Mouse (Mus musculus): Measurements from ENCODE around the gene Chchd1. TPM values are rescaled to one million over a fixed set of nuclear protein-coding genes. Genes with fewer than 3 reads are reported as not detected.
A peak's percentile ranks its signal among the peaks of the same experiment; 100 is the strongest.

Gene Chchd1
- total RNA-seq, 2 experiments from 2014 or later: 45.9 to 51.8 TPM

DNA sequence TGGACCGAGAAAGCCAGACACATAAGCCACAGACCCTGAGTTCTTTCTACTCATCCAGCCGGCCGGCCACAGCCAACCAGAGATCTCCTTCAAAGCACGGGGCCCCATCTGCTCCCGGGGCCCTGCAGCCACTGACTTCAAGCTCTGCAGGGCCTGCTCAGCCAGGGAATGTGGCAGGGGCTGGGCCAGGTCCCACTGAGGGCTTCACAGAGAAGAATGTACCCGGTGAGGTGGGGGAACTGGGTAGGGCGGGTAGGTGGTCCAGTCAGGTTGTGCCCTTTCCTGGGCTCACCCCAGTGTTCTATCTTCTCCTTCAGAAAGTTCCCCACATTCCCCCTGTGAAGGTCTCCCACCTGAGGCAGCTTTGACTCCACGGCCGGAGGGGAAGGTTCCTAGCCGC lies 15.6 kb downstream of the Chchd1 start:
- no peak for DNase-seq (ENCODE audit: low spot score in 2 of 2)
- intact Hi-C loops (cut with DNase I): no loop called here

DNA sequence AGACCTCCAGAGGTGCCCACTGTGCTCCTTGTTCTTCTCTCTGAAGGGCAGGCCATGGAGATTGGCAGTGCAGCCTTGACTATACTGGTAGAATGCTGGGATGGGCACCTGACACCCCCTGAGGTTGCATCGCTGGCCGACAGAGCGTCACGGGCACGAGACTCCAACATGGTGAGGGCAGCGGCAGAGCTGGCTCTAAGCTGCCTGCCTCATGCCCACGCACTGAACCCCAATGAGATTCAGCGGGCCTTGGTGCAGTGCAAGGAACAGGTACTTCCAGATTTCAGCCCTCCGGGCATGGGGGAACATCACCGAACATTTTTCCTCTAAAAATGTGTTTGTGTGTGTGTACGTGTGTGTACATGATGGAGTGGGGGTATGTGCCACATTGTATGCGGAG lies 17.0 kb downstream of the Chchd1 start:
- no peak for DNase-seq (ENCODE audit: low spot score in 2 of 2)

DNA sequence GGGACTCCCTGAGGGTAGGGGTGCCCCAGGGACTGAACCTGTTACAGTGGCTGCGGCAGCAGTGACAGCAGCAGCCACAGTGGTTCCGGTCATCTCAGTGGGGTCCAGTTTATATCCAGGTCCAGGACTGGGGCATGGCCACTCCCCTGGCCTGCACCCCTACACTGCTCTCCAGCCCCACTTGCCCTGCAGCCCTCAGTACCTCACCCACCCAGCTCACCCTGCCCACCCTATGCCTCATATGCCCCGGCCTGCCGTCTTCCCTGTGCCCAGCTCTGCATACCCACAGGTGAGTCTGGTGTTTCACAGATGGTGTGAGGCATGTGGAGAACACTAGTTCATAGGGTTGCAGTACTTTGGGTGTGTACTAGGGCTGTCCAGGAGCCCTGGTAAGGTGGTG lies 18.6 kb downstream of the Chchd1 start:
- intact Hi-C loops (cut with DNase I): no loop called here
- DNase-seq (ENCODE audit: low spot score in 2 of 2): no peak

More for the DNA sequence above, 17.0 kb downstream of the Chchd1 start:
- intact Hi-C loops (cut with DNase I): no loop called here

DNA sequence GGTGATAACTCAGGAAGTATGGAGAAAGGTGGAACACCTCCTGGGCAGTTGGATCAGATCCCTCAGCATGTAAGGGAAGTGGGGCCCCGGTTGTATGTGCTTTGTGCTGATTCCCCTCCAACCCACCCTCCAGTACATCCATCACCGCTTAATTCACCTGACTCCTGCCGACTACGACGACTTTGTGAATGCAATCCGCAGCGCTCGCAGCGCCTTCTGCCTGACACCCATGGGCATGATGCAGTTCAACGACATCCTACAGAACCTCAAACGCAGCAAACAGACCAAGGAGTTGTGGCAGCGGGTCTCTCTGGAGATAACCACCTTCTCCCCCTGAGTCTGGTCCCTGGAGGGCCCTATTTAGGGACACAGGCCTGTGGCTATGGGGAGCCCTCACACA lies 20.2 kb downstream of the Chchd1 start:
- intact Hi-C loops (cut with DNase I): no loop called here
- no peak for DNase-seq (ENCODE audit: low spot score in 2 of 2)

DNA sequence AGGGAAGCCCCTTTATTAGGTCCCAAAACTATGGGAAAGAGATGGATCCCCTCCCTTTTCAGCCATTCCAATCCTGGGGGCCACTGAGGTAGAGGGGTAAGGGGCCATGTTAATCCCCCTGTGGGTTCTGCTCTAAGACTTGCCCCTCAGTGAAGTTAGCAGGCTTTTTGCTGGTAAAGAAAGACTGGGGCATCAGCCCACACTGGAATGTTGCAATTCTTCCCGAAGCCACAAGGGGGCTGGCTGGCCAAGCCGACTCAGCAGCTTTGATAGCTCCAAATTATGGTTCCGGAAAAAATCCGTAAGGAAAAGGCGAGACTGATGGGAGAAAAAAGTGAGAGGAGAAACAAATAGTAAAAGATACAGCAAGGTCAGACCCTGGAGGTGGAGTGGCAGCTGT lies 21.2 kb downstream of the Chchd1 start:
- peak; percentile 70 to 78 for DNase-seq (ENCODE audit: low spot score in 2 of 2)
- intact Hi-C loops (cut with DNase I): no loop called here

DNA sequence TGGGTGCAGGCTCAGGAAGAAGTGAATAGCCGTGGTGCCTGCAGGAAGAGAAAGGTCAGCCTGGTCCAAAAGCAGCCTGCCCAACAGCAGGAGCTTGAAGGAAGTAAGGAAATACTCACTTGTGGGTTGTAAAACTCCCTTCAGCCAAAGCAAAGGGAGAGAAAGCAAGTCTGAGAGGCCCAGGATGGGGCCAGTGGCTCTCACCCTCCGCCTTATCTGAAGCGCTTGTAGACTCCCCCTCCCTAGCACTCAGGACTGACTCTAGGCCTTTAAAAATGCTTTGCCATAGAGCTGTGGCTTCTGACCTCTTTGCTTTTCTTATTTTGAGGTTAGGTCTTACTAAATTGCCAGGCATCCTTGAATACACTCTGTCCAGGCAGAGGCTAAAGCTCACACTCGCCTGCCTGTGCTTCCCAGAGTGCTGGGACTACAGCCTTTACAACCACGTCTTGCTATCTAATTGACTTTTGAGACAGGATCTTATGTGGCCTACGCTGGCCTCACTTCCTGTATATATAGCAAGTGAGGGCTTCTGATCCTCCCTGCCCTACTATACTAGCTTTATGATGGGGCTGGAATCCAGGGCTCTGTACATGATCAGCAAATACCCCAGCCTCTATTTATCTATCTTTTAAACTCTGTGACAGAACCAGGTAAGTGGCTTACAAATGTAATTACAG lies 23.0 kb downstream of the Chchd1 start:
- intact Hi-C loops (cut with DNase I): no loop called here
- no peak for DNase-seq (ENCODE audit: low spot score in 2 of 2)

DNA sequence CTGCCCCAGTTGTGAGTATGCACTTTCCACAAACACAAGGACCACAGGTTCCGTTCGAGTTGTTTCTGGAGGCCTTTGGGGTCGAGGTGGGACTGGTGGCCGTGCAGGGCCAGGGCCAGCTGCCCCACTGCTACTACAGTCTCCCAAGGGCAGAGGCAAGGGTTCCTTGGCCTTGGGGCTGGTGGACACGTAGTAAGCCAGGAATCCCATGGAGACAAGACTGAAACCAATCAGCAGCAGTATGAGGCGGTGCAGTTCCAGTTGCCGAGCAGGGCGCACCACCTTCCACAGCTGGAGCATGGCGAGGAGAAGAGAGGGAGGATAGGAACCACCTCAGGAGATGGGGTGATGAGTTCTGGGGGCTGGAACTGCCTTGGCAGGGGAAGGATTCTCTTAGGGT lies 27.1 kb downstream of the Chchd1 start:
- intact Hi-C loops (cut with DNase I): loop anchor here (5.0 kb wide), 1 partner anchor 287 kb away; no protein-coding TSS in a partner anchor
- DNase-seq (ENCODE audit: low spot score in 2 of 2): no peak

DNA sequence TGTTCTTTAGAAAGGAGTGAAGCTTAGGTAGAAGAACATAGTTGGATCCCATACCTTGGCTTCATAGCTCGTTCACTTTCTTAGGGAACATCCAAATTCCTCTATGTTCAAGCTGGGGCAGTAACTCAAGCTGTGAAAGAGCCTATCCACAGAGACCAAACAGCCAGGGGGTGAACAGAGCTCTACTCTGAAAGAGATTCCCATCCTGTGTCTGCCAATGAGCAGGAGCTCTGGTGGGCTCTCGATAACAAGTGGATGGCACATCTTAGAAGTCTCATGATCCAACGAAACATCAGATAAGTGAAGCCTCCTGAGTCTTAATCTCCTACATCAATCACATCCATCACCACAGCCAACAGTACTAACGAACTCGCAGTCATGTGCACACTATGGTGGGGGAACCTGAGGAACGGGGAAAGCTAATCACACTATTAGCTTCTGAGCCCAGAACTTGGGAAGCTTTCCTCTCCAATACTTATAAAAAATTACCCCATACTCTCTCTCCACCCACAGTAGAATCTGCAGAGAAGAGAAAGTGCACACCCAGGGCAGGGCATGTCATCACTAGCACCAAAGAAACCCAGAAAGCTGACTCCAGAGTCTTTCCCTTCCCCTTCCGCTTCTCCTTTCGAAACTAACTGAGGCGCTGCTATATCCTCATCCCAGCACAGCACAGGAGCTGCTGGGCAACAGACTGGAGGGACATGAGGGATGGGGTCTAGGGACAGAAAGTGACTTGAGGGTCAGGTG lies 28.2 kb downstream of the Chchd1 start:
- no peak for DNase-seq (ENCODE audit: low spot score in 2 of 2)
- intact Hi-C loops (cut with DNase I): loop anchor here (5.0 kb wide), 1 partner anchor 286 kb away; no protein-coding TSS in a partner anchor

DNA sequence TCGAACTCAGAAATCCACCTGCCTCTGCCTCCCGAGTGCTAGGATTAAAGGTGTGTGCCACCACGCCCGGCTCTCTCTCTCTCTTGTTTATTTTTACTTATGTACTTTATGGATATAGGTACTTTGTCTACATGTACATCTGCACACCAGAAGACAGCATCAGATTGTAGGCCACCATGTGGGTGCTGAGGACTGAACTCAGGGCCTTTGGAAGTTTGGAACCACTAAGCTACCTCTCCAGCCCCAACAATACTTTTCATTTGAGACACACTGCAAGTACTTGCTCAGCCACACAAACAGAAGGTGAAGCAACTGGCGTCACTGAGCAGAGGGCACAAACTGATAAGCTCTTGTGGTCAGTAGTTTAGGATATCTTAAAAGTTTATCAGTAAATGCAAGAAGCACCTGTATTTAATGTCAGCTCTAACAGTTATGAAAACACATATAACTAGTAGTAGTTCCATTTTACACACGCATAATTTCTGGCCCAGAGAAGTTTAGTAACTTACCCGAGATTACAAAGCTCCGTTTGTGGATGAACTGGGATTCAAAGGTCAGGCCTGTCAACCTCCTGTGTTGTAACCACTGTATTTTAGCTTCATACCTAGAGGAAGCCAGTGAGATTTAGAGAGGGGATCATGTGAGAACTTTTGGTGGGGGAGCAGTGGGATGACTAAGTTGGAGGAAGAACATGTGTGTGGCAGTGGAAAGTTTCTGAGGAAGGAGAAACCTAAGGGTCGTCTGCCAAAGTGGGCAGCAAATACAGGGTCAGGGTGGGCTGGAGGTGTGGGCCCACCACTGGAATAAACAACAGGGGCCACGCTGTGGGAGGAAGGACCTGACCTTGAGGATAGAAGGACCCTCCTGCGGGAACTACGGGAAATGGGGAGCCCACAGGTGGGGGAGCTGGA lies 30.5 kb downstream of the Chchd1 start:
- DNase-seq (ENCODE audit: low spot score in 2 of 2): no peak
- intact Hi-C loops (cut with DNase I): loop anchor here (5.0 kb wide), 1 partner anchor 284 kb away; no protein-coding TSS in a partner anchor

DNA sequence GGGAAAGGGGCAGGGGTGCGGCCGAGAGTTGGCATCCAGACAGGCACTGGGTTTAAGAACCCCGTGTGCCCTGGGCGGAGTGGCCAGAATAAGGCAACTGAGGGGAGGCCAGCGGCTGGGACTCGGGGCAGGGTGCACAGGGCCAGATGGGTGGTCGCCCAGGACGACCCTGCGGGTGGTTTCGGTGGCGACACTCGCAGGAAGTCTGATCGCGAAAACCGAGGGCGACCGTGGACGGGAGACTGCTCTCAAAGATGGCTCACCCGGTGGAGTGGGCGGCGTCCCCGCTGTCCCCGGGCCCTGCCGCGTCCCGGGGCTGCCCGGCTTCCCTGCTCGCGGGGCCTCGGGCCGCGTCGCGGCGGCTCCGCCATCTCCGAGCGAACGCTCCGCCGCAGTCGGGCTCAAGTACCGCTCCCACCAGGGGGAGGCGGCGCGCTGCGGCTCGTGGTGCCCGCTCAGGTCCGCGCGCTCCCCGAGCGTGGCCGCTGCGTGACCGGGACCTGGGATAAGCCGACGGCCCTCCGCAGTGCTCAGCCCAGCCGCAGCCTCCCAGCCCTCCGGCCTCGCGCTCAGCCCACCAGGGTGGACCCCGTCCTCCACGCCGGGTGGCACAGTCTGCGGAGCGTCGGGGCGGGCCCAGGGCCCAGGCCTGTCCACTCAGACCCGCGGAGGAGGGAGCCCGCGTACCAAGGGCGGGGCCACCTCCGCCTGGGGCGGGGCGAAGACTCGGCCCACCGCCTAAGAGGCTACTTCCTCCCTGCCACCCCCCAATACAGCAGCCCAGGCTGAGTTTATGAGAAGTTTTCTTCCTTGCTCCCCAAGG lies 31.4 kb downstream of the Chchd1 start, which contains the start of gene Ndst2:
Gene Ndst2, minus strand, starts transcription at position 611 of the 823 bp plus-strand sequence.
- intact Hi-C loops (cut with DNase I): loop anchor here (5.0 kb wide), 1 partner anchor 283 kb away; no protein-coding TSS in a partner anchor
- DNase-seq (ENCODE audit: low spot score in 2 of 2): peak; percentile 83 to 87

DNA sequence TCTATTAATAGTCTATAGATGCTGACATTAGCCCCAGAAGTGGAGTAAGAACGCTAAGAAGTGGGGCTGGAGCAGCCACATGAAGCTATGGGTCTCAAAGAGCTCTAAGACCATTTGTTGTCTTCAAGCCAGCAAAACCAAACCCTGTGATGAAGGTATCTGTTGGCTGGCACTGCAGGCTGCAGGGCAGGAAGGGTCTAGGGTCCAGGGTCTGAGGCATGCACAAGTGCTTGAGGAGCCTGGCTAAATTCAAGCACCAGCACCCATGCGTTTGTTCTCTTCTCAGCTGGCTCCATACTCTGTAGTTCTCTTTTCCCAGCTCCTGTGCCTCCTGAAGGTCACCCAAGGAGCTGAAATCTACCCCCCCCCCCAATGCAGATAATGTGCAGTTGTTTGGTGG lies 32.2 kb downstream of the Chchd1 start:
- intact Hi-C loops (cut with DNase I): no loop called here
- DNase-seq (ENCODE audit: low spot score in 2 of 2): no peak

DNA sequence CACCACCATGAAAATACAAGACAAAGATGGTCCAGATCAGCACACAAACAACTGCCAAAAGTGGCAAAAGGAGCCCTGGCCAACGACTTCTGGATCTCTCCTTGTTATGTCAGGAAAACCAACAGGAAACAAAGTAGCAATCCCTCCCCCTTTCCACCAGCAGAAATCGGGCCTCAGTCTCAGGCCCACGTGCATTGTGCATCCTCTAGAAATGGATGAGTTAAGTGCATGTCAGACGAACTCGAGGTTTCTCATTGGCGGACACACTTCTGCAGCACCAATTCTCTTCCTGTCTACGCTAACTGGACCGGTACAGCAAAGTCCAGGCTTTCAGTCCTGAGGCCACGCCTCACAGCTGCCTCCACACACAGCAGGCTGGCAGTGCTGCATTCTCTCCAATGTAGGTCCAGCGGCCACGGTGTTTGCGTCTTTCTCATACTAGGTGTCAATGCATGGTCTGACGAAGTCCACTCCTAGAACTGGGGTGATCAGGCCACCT lies 33.1 kb downstream of the Chchd1 start:
- no peak for DNase-seq (ENCODE audit: low spot score in 2 of 2)
- intact Hi-C loops (cut with DNase I): no loop called here

DNA sequence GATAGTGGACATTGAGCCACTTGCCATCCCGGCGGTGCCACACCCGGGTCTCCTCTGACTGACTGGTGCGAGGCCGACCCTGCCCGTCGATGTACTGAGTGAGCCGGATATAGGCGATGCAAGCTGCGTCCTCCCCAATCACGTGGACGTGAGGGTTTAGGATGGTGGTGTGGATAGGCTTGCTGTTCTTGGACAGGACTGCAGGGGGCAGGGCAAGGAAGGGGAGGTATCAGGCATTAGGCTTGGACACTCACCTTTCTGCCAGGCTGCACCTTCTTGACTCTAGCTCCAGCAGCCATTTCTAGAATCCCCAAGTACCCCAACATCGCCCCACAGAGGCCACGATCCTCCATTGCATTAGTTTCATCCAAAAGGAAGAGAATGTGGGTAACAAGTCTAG lies 34.5 kb downstream of the Chchd1 start:
- DNase-seq (ENCODE audit: low spot score in 2 of 2): peak; percentile 34 to 41
- intact Hi-C loops (cut with DNase I): no loop called here

DNA sequence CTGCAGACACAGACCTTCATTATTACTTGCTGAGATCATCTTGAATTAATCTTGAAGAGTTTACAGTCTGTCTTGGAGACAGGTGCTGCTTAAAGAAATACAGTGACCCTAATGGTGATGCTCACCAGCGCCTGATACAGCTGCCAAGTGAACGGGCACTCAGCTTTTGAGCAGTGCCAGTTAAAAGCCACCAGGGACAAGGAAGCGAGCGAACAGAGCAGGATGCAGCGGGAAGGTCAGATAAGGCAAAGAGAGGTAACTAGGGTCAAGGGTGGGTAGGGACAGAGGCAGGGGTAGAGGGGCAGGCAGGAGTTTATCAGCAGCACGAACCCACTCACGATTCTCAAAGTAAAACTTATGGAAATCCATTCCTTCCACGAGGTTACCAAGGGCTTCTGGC lies 35.7 kb downstream of the Chchd1 start:
- intact Hi-C loops (cut with DNase I): no loop called here
- DNase-seq (ENCODE audit: low spot score in 2 of 2): no peak

DNA sequence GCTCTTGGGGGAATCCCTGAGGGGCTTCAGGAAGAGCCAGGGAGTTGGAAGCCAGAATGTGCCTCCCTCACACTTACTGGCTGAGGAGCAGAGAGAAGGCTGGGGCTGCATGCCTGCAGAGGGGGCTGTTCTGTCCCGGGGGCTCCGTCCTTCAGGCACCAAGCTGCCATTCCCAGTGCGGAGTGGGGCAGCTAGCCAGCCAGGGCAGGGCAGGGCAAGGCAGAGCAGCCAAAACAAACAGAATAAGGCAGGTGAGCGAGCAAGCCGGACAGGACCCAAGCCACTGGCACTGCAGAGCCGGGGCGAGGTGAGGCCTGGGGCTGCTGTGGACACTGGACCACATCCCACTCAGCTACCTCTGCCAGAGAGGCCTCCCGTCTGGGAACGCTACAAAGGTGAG lies 38.5 kb downstream of the Chchd1 start:
- intact Hi-C loops (cut with DNase I): no loop called here

DNA sequence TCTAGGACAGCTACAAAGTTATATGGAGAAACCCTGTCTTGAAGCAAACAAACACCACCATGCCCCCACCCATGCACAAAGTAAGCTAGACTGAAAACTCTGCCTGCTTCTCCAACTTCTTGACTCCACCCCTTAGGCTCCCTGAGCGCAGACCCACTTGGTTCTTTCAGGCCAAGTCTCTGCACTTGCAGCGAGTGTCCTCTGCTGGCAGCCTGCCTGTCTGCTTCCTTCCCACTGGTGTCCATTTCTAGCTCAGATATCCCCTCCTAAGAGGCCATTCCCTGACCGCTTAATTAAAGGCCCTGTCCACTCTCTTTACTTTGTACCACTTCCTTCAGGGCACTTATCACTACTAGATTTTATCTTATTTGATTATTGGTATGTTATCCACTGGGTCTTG lies 40.8 kb downstream of the Chchd1 start:
- intact Hi-C loops (cut with DNase I): no loop called here
- no peak for DNase-seq (ENCODE audit: low spot score in 2 of 2)

More for the DNA sequence above, 38.5 kb downstream of the Chchd1 start:
- DNase-seq (ENCODE audit: low spot score in 2 of 2): no peak

DNA sequence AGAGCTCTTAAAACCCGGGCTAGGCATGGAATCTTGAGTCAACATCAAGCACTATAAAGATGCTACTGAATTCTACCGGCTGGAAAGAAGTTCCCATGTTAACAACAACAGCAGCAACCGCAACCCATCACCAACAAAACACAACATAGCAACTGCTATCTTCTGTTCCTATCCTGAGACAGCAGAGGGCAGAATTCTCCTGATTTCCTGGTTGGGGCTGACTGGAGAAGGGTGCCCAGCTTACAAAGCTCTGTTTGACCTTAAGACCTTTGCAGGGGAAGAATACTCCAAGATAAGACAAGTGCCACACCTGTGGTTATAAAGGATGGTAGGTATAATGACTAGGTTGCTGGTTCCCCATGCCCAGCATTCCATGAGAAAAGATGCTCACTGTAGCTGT lies 44.1 kb downstream of the Chchd1 start:
- no peak for DNase-seq (ENCODE audit: low spot score in 2 of 2)
- intact Hi-C loops (cut with DNase I): no loop called here

DNA sequence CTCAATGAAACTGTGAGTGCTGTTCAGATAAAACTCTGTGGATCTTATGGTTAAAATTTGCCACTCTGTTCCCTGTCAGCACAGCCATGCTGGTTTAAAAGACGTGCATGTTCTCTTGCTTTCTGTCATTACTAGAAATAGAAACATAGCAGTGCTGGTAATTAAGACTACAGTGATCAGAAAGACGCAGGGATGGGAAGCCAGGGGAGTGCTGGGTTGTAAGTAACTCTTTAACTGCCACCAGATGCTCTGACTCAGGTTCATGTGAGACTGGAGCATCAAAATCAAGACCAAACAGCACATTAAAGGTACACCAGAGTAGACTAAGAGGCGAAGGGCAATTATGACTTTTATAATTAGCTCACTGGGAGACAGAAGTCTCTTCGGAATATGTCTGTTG lies 45.6 kb downstream of the Chchd1 start:
- no peak for DNase-seq (ENCODE audit: low spot score in 2 of 2)
- intact Hi-C loops (cut with DNase I): no loop called here

DNA sequence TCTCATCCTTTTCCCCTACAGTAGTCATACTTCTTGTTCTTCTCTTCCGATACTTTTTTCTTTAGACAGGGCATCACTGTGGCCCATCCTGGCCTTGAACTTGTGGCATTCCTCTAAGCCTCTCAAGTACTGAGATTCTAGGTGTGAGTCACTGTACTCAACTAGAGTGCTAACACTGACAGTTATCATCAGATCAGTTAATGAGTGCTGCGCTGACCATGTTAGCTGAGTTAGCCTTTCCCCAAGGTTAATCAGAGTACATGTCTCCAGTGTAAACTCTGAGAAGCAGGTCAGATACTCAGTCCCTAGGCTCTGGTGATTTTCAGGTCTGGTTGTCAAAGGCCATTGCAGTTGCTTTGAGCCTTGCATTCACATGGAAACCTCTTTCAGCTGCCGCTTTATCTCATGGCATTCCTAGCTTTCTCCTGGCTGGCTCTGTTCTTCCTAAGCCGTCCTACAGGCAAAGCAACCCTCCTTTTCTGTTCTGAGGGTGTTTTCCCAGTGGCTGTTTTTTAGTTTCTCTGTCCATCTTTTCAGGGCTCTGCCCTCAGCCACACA lies 46.8 kb downstream of the Chchd1 start:
- intact Hi-C loops (cut with DNase I): no loop called here
- DNase-seq (ENCODE audit: low spot score in 2 of 2): no peak

Measured in left cerebral cortex, postnatal 25 days (tissue).